Mouse (Mus musculus) megakaryocyte, embryonic 14.5 days (primary cell): ENCODE results near the gene Gpc3.

ENCODE experiments used
- FLI1 ChIP-seq: IDR thresholded peaks from 2 replicates; pipeline ENCODE4 v1.6.1; 2012; ENCODE audit warnings: low read length, inconsistent platforms, mixed read lengths
- GATA1 ChIP-seq: IDR thresholded peaks from 3 replicates; pipeline ENCODE4 v1.6.1; 2012; ENCODE audit warnings: mixed read lengths, low read length, inconsistent platforms, borderline replicate concordance

- TF ChIP-seq GATA1 (no peak), FLI1 (no peak)
Measured at GRCm38 (mm10) chrX:52514553-52514952, 99.2 kb downstream of the Gpc3 start.
